ENCODE assay signal across 11 mouse cellular contexts in the genomic region with DNA sequence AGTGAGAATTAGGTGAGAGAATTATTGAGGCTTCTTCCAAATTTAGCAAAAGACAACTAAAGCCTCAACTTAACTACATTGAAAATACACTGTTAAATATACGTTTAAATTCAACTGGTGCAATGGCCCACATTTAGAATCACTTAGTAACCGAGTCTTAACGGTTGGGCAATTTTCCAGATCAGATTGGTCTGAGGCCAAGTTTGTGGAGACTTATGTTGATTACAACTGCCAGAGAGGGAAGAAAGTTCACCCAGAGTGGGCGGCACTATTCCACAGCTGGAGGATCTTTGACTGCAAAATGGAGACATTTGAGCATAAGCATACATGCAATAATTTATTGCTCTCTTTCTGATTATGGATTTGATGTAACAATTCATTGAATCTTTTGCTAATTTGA.
A peak's percentile ranks its signal among the peaks of the same experiment; 100 is the strongest.
DNase-seq lines count a peak whose midpoint lies in the region; ATAC-seq and TF ChIP-seq lines count a peak whose summit lies in the region.
"Had no signal": no experiment of that assay in that cellular context is flagged by ENCODE, and none has a peak within 500 bp of the region (broad histone marks: within the 10 kb centered on the region; RNA-seq: fewer than 3 reads in every experiment).

No protein-coding gene starts in this region.

- no peaks in the 10 kb centered on the region for H3K27me3 ChIP-seq in kidney, embryonic 15.5 days
- H3K27me3 ChIP-seq in kidney, adult 2 months (replicated peaks; ENCODE audit: control insufficient read depth, insufficient read depth, low read length): no peaks in the 10 kb centered on the region; the same call in 1 of the 2 replicates
- no peaks in the 10 kb centered on the region for H3K27me3 ChIP-seq in stomach, postnatal 0 days (ENCODE audit: control insufficient read depth, insufficient read depth, low read length)
- H3K27me3 ChIP-seq in thymus, adult 2 months (ENCODE audit: control insufficient read depth, insufficient read depth, low read length): no peaks in the 10 kb centered on the region
- H3K27me3 ChIP-seq in forebrain, embryonic 12.5 days: no peaks in the 10 kb centered on the region
- H3K27me3 ChIP-seq: heart, embryonic 15.5 days; lung, embryonic 15.5 days had no signal

- no peak for TF ChIP-seq POLR2A in kidney, adult 2 months (IDR thresholded peaks at IDR 0.05; ENCODE audit: low read depth, low read length)
- no peak for TF ChIP-seq POLR2A in thymus, adult 2 months (IDR thresholded peaks at IDR 0.05; ENCODE audit: control insufficient read depth, extremely low read depth, insufficient read depth, low read length, poor library complexity)

- no peak overlapping the region for H3K9ac ChIP-seq in kidney, embryonic 15.5 days
- H3K9ac ChIP-seq in stomach, postnatal 0 days (ENCODE audit: low read length): no peak overlapping the region
- no peak overlapping the region for H3K9ac ChIP-seq in forebrain, embryonic 12.5 days
- H3K9ac ChIP-seq: heart, embryonic 15.5 days; lung, embryonic 15.5 days had no signal

- DNase-seq in kidney, adult 11 months: peak; percentile 37
- DNase-seq in spleen, postnatal 36 days (ENCODE audit: low spot score in 2 of 2): peak; percentile 1 to 5
- DNase-seq in spleen, adult 12 weeks (ENCODE audit: low spot score): no peak
- DNase-seq in kidney, adult 2 months: peak; percentile 59
- peak; percentile 18 for DNase-seq in stomach, postnatal 0 days (ENCODE audit: low spot score)
- DNase-seq in thymus, adult 2 months: no peak
- DNase-seq: thymus, postnatal 14 days had no signal

- no peaks in the 10 kb centered on the region for H3K9me3 ChIP-seq in kidney, embryonic 15.5 days (replicated peaks)
- H3K9me3 ChIP-seq in stomach, postnatal 0 days (ENCODE audit: control insufficient read depth, low read length): no peaks in the 10 kb centered on the region
- no peaks in the 10 kb centered on the region for H3K9me3 ChIP-seq in forebrain, embryonic 12.5 days
- H3K9me3 ChIP-seq: heart, embryonic 15.5 days; lung, embryonic 15.5 days had no signal

- TF ChIP-seq EP300 in stomach, postnatal 0 days (optimal IDR thresholded peaks at IDR 0.05): no peak

- no peak overlapping the region for H3K4me3 ChIP-seq in kidney, embryonic 15.5 days (replicated peaks)
- no peak overlapping the region for H3K4me3 ChIP-seq in kidney, adult 2 months (ENCODE audit: insufficient read depth, low read depth, low read length)
- H3K4me3 ChIP-seq in stomach, postnatal 0 days (ENCODE audit: low read depth, low read length): no peak overlapping the region
- H3K4me3 ChIP-seq in thymus, adult 2 months (ENCODE audit: control insufficient read depth, insufficient read depth, low read length): no peak overlapping the region
- H3K4me3 ChIP-seq in forebrain, embryonic 12.5 days (replicated peaks): no peak overlapping the region
- H3K4me3 ChIP-seq: heart, embryonic 15.5 days; lung, embryonic 15.5 days had no signal

- no peak for ATAC-seq in kidney, embryonic 15.5 days (replicated peaks; ENCODE audit: low FRiP score)
- ATAC-seq in stomach, postnatal 0 days (ENCODE audit: low FRiP score, low TSS enrichment): no peak
- ATAC-seq in forebrain, embryonic 12.5 days (ENCODE audit: low FRiP score): no peak

- no peak overlapping the region for H3K4me2 ChIP-seq in kidney, embryonic 15.5 days
- no peak overlapping the region for H3K4me2 ChIP-seq in stomach, postnatal 0 days (replicated peaks; ENCODE audit: low read depth)
- no peak overlapping the region for H3K4me2 ChIP-seq in forebrain, embryonic 12.5 days
- H3K4me2 ChIP-seq: heart, embryonic 15.5 days; lung, embryonic 15.5 days had no signal

- no peaks in the 10 kb centered on the region for H3K4me1 ChIP-seq in kidney, embryonic 15.5 days
- no peaks in the 10 kb centered on the region for H3K4me1 ChIP-seq in kidney, adult 2 months (ENCODE audit: control insufficient read depth, insufficient read depth, low read length)
- H3K4me1 ChIP-seq in stomach, postnatal 0 days (replicated peaks; ENCODE audit: control insufficient read depth, insufficient read depth): no peaks in the 10 kb centered on the region
- no peaks in the 10 kb centered on the region for H3K4me1 ChIP-seq in thymus, adult 2 months (replicated peaks; ENCODE audit: control insufficient read depth, insufficient read depth, low read length)
- H3K4me1 ChIP-seq in forebrain, embryonic 12.5 days: no peaks in the 10 kb centered on the region
- H3K4me1 ChIP-seq: heart, embryonic 15.5 days had no signal

- WGBS in kidney, embryonic 15.5 days: 41% methylated on average over 4 of the region's 4 CpGs
- 11% methylated on average over 4 of the region's 4 CpGs for WGBS in kidney, adult 2 months
- WGBS in stomach, postnatal 0 days: 12% methylated on average over 4 of the region's 4 CpGs
- WGBS in thymus, adult 2 months: 7% methylated on average over 4 of the region's 4 CpGs
- WGBS in forebrain, embryonic 12.5 days: 85% methylated on average over 4 of the region's 4 CpGs

- no peak for TF ChIP-seq CTCF in kidney, adult 2 months (conservative IDR thresholded peaks at IDR 0.05; ENCODE audit: insufficient read depth, insufficient read length, low read depth, low read length)
- no peak for TF ChIP-seq CTCF in stomach, postnatal 0 days (IDR thresholded peaks at IDR 0.05; ENCODE audit: low read depth)
- TF ChIP-seq CTCF in thymus, adult 2 months (IDR thresholded peaks at IDR 0.05; ENCODE audit: borderline replicate concordance, control insufficient read depth, extremely low read depth, insufficient read depth, low read length, poor library complexity): no peak

- H3K27ac ChIP-seq in kidney, embryonic 15.5 days: no peak overlapping the region
- H3K27ac ChIP-seq in kidney, adult 2 months (ENCODE audit: insufficient read depth, low read depth, low read length): no peak overlapping the region
- no peak overlapping the region for H3K27ac ChIP-seq in stomach, postnatal 0 days (replicated peaks)
- H3K27ac ChIP-seq in thymus, adult 2 months (ENCODE audit: control insufficient read depth, insufficient read depth, low read length): no peak overlapping the region
- H3K27ac ChIP-seq in forebrain, embryonic 12.5 days: no peak overlapping the region
- H3K27ac ChIP-seq: heart, embryonic 15.5 days; lung, embryonic 15.5 days had no signal

- no peaks in the 10 kb centered on the region for H3K36me3 ChIP-seq in kidney, embryonic 15.5 days
- H3K36me3 ChIP-seq in kidney, adult 2 months (ENCODE audit: control insufficient read depth, insufficient read depth, low read length): no peaks in the 10 kb centered on the region
- H3K36me3 ChIP-seq in stomach, postnatal 0 days (ENCODE audit: control insufficient read depth, insufficient read depth, low read length): no peaks in the 10 kb centered on the region
- H3K36me3 ChIP-seq in thymus, adult 2 months (ENCODE audit: control insufficient read depth, insufficient read depth, low read length): no peaks in the 10 kb centered on the region
- no peaks in the 10 kb centered on the region for H3K36me3 ChIP-seq in forebrain, embryonic 12.5 days (replicated peaks)
- H3K36me3 ChIP-seq: heart, embryonic 15.5 days; lung, embryonic 15.5 days had no signal

Comparison
In these comparisons a context has a peak if more than half of its experiments do, and no peak if none do; other contexts are left out.
1. DNase-seq: peak in kidney, adult 11 months (single experiment), spleen, postnatal 36 days (2 of 2), kidney, adult 2 months (single experiment) and stomach, postnatal 0 days (single experiment); none in spleen, adult 12 weeks (single experiment) and thymus, adult 2 months (single experiment).